Mouse (Mus musculus): ENCODE results near the gene Naa35.

DNA sequence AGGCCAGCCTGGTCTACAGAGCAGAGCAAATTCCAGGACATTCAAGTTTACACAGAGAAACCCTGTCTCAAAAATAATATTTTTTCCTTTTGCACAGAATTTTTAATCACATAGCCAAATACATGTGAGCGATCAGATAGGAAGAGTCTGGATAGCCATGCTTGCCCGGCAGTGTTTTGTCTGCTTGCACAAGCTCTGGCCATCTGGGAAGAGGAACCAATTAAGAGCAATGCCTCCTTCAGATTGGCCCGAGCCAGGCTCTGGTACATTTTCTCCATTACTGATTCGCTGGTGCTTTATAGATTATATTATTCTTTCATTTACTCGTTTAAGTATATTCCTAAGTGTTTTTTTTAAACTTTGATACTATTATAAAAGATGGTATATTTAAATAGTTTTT lies 82.7 kb downstream of the Naa35 start:
- no peak for TF ChIP-seq GATA1 (IDR thresholded peaks at IDR 0.05; ENCODE audit: borderline replicate concordance, low read length)
- no peak for TF ChIP-seq FLI1 (IDR thresholded peaks at IDR 0.05; ENCODE audit: low read length)
